Mouse (Mus musculus) duodenum, adult 2 months (tissue): ENCODE data around the gene Rubcn. TPM values are rescaled to one million over a fixed set of nuclear protein-coding genes. Genes with fewer than 3 reads are reported as not detected.

Experiments
- polyA plus RNA-seq: library from polyadenylated mRNA; depleted of rRNA; stranded (reverse); fragments of >200 nt; gene quantifications from 2 replicates; pipeline ENCODE4 v1.2.3, GENCODE M21; 2012; ENCODE audit warnings: low replicate concordance; rRNA removed

Rubcn gene
- 25.5 and 28.2 TPM in 2 replicates for polyA plus RNA-seq

DNA sequence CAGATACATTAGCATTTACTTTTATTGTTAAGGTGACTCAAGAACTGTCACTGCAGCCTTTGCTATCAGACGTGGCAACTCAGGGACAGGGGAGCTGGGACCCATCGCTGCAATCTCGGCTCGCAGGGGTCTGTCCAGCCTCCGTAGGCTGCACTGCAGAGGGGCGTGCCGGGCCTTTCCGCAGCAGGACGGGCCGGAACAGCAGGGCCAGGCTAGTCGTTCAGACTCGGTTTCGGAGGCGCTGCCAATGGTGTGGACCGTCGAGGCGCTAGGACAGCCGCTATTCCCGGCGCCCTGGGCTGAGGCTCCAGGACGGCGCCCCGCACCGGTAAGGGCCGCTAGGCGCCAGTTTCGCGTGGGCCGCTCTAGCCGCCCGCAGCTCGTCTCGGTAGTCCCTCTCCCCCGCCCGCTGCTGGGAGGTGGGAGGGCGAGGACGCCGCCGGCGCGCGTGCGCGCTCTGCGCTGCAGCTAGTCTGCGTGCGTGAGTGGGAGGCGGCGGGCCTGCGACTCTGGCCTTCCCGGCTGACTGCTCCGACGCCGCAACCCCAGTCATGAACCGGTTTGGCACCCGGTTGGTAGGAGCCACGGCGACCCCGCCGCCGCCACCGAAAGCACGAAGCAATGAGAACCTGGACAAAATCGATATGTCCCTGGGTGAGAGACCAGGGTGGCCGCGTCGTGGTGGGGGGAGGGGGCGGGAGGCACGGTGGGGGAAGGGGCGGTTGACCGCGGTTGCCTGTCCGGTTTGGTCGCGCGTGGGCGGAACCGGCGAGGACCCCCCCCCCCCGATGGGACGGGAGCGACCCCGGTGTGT, at the start of gene Rubcn, which contains the start of gene Fyttd1:
Rubcn (minus strand) TSS at position 424 of the 814 bp plus-strand sequence.
Fyttd1 (plus strand) TSS at position 158 of the 814 bp plus-strand sequence.

DNA sequence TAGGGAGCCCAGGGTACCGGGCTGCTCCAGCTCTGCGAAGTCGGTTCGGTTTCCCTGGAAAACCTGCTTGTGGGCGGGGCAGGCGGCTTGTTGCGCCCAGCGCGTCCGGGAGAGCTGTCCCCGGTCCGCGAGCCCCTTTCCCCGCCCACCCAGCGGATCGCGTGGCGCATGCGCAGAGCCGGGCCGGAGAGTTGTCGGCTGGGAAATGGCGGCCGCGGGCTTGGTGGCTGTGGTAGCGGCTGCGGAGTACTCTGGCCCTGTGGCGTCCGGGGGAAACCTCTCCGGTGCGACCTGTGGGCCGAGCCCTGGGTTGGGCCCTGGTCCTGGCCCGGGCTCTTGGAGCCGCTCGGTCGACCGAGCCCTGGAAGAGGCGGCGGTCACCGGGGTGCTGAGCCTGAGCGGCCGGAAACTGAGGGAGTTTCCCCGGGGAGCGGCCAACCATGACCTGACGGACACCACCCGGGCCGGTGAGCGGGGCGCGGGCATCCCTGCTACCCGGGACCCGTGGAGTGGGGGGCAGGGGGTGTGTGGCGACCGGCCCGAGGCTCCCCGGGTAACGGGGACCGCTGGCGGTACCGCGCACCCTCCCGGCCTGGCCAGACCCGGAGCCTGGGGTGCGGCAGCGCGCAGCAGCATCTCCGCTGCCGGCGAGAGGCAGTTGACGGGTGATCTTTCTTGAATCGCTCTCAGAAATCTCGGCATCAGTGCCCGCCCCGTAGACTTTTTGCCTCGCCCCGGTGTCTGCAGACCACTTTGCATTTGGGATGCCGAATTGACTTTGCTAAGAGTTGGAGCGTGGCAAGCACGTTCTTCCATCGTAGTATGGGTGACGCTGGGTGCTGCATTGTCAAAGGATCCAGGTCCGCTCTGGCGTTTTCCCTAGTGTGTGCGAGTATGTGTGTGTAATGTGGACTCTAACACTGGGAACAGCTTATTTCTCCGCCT, 36.6 kb upstream of the Rubcn start, which contains the start of gene Lrch3:
Lrch3 (plus strand) TSS at position 164 of the 945 bp plus-strand sequence.

DNA sequence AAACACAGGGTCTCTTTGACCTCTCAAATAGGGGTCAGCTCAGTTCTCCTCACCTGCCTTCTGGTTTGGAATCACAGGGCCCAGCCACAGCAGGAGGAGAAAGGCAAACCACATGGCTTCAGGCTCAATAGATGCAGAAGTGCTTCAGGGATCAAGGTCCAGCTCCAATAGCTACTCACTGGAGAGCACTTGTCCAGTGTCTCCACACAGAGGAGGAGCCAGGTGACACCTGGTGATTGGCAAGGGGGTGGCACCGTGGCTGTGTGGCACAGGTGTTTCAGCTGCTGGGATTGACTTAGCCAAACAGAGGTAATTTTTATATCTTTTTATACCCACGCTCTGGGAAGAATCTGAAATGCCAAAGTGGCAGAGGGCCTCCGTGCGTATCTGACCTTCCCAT, 67.2 kb downstream of the Rubcn start, which contains the start of gene Smbd1:
Smbd1 (minus strand) TSS at position 157 of the 400 bp plus-strand sequence.

DNA sequence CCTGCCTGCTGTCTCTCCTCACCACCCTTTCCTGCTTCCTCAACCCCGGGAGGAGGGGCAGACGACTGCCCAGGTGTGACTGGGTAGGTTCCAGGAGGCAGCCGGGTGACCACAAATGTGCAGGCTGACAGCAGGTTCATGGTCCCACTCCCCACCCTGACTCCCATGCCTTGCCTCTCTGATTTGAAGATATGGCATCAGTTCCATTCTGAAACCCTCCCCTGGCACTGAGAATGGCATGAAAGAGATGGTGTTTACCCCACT, 80.2 kb downstream of the Rubcn start, which contains the start of gene Muc20:
Muc20 (minus strand) TSS at position 10 of the 264 bp plus-strand sequence.

Other genes starting within 250 kb of the Rubcn start
- gene Tnk2, start 233.9 kb downstream of the Rubcn start, polyA plus RNA-seq, result 99.8 and 173 TPM in 2 replicates
- 20.8 and 41.7 TPM in 2 replicates for gene Muc4, start 141.9 kb downstream of the Rubcn start, polyA plus RNA-seq
- gene Muc20, start 80.3 kb downstream of the Rubcn start, polyA plus RNA-seq, result 0.13 and 1.4 TPM in 2 replicates
- gene Smbd1, start 67.3 kb downstream of the Rubcn start, polyA plus RNA-seq, result 4.6 and 5.2 TPM in 2 replicates
- gene Fyttd1, start 266 bp downstream of the Rubcn start, polyA plus RNA-seq, result 0.44 and 0.81 TPM in 2 replicates
- 4.0 and 7.2 TPM in 2 replicates for gene Lrch3, start 36.3 kb upstream of the Rubcn start, polyA plus RNA-seq
- gene Iqcg, start 178.5 kb upstream of the Rubcn start, polyA plus RNA-seq, result 0.22 and 1.3 TPM in 2 replicates
- gene Rpl35a, start 178.7 kb upstream of the Rubcn start, polyA plus RNA-seq, result 17.3 and 30.3 TPM in 2 replicates
- gene Lmln, start 184.8 kb upstream of the Rubcn start, polyA plus RNA-seq, result 0.46 and 1.8 TPM in 2 replicates